Mouse (Mus musculus): ENCODE results near the gene Vangl2.
"Not testable (repeated sequence)": the region's sequence is repeated elsewhere in the genome, so short reads cannot be mapped to it uniquely, and the experiment has no call there.

Gene Vangl2

DNA sequence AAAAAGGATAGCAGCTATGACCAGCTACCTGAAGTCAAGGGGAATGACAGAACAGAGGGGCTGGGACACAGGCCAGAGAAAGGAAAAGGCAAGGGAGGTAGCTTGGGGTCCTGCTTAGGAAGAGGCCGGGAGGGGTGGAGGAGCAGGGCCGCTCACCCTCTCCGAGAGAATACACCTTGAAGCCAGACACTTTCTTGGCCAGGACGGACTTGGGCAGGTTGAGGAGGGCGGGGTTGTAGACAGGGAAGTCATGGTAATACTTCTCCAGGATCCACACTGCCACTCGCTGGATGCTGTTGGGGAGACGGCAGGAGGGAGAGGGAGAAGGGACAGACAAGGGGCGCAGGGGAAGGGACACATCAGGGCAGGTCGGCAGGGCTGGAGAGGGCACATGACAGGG, 19.9 kb downstream of the Vangl2 start:
- DNase-seq (ENCODE audit: low read depth, low spot score): no peak

DNA sequence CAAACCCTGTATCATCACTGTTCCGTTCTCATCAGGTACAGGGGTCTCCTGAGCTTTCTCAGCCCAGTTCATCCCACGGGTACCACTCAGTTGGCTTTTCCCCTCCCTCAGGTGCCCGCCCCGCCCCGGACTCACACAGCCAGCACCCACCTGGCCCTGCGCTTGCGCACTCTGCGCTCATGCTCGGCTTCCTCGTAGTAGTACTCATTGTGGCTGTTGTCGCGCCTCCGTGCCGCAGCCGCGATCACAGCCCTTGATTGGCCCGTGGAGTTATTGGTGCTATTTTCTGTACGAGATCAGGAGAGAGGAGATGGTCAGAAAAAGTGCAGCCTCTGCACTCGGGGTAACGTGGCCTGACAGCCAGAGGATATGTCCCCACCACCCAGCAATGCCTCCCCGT, 20.5 kb downstream of the Vangl2 start:
- no peak for DNase-seq (ENCODE audit: low read depth, low spot score)

GRCm38 (mm10) chr1:172001665-172002064, 26.6 kb downstream of the Vangl2 start:
- no peak for DNase-seq (ENCODE audit: low read depth, low spot score)

- no peak for DNase-seq (ENCODE audit: low read depth, low spot score)
Observed at GRCm38 (mm10) chr1:172000641-172001040, 27.6 kb downstream of the Vangl2 start.

GRCm38 (mm10) chr1:171998820-171999597, 29.2 kb downstream of the Vangl2 start:
- no peak for DNase-seq (ENCODE audit: low read depth, low spot score)

GRCm38 (mm10) chr1:171996701-171997100, 31.5 kb downstream of the Vangl2 start:
- no peak for DNase-seq (ENCODE audit: low read depth, low spot score)

DNA sequence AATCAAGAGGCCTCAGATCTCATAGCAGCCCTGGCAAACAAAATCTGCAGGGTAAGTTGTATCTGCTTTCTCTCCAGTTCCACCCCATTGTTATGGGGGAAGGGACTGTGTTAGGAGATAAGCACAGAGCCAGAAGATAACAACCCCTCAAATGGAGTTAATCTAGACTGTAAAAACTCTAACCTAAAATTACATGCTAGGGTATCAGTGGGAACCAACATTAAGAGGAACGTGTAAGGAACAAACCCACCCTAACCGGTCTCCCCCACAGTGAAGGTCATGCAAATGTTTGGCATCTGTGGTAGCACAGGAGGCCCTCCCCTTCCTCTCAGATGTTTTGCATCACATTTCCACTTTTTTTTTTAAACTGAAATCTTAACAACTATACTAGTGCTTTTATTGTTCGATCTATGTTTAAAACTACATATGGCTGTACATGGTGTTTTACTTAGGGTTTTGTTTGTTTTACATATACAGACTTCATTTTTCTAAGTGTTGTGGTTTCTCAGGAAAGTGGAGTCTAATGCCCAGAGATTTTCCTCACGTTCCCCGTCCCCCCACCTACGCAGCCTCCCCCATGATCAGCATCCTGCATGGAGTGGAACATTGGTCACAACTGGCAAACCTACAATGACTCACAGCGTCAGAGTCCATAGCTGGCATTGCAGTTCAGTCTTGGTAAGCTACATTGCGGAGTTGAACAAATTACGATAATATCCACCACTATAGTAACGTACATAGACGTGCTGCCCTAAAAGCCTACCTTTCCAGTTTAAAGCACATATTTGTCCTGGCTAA, 33.1 kb downstream of the Vangl2 start:
- DNase-seq (ENCODE audit: low read depth, low spot score): no peak

DNA sequence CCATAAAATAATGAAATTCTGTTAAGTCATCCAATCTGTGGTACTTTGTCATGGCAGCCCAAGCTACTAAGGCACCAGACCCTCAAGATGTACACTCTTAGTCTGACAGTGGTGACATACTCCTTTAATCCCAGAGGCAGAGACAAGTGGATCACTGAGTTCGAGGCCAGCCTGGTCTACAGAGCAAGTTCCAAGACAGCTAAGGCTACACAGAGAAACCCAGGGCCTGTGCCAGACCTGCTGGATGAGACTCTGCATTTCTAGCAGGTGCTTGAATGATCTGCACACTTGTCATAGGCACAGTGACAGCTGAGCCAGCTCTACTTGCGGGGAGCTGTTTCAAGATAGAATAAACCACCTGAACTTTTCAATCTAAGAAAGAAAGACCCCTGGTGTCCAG, 33.7 kb downstream of the Vangl2 start:
- DNase-seq (ENCODE audit: low read depth, low spot score): no peak

- DNase-seq (ENCODE audit: low read depth, low spot score): no peak
Observed at GRCm38 (mm10) chr1:171992901-171993530, 35.2 kb downstream of the Vangl2 start.

DNA sequence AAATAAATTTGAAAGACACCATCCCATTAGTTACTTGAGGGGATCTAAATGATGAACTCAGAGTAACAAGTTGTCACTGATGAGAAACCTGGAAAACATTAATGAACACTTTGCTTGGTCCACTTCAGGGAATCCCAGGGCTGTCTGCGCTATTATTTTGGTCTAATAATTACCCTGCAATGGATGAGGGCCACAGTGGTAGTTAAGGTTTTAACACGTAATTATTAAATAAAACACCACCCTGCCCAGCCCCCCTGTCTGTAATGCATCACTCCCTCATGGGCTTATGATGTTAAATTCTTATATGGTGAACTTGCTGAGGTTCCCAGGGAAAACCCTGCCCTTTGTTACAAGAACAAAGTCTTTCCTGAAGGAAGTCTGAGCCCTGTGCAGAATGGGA, 36.4 kb downstream of the Vangl2 start:
- DNase-seq (ENCODE audit: low read depth, low spot score): no peak

DNA sequence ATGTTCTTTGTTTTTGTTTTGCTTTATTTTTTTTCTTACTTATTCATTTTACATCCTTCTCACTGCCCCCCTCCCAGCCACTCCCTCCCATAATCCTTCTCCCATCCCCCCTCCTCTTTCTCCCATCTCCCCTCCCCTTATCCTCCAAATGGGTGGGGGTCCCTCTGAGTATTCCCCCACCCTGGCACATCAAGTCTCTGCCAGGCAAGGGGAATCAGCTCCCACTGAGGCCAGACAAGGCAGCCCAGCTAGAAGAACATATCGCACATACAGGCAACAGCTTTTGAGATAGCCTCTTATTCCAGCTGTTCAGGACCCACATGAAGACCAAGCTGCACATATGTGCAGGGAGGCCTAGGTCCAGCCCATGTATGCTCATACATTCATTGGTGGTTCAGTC, 44.1 kb downstream of the Vangl2 start:
- no peak for DNase-seq (ENCODE audit: low read depth, low spot score)

- no peak for DNase-seq (ENCODE audit: low read depth, low spot score)
Observed at GRCm38 (mm10) chr1:171983372-171984001, 44.8 kb downstream of the Vangl2 start.

DNA sequence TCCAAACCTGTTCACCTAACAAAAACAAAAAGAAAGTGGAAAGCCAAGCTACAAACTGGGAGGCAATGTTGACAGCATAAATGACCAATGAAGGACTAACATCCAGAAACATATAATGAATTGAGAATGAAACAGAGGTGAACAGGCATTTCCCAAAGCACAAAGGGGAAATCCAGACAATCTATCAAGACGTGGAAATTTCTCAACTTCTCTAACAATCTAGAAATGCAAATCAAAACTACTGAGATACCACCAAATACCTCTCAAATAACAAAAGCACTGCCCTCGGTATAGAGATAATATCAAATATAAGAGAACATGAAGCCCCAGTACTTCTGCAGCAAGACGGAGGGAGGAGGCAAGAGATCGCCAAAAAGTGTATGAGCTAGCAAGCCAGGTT, 45.5 kb downstream of the Vangl2 start:
- DNase-seq (ENCODE audit: low read depth, low spot score): no peak

DNA sequence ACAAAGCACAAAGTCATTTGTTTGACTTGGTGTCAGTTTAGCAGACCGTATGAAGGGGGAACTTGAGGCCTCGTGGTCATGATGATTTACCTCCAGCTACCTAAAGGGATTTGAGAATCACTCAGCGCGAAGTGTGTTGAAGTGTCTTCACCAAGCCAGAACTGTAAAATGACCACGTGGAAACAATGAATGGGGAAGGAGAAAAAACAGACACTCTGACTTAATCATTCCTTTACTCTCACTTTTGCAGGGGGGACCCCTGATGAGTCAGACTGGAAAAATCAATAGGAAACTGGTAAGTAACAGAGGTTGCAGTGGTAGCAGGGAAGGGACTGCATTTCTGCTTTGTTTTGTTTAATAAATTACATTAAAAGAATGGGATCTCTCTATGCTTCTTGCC, 46.1 kb downstream of the Vangl2 start:
- DNase-seq (ENCODE audit: low read depth, low spot score): no peak

GRCm38 (mm10) chr1:171979969-171980730, 48.1 kb downstream of the Vangl2 start:
- DNase-seq (ENCODE audit: low read depth, low spot score): no peak

DNA sequence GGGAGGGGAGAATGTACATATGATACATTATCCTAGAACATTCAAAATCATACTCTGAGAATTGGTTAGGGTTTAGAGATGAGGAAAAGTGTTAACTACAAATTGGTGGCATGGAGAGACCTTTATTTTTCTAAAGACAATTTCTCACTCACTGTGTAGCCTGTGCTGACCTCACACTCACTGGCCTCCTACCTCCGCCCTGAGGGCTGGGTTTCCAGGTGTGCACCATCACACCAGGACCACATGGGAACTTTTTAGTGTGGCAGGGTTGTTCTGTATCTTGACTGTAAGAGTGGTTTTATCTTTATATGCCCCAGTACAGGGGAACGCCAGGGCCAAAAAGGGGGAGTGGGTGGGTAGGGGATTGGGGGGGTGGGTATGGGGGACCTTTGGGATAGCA, 50.4 kb downstream of the Vangl2 start:
- no peak for DNase-seq (ENCODE audit: low read depth, low spot score)

DNA sequence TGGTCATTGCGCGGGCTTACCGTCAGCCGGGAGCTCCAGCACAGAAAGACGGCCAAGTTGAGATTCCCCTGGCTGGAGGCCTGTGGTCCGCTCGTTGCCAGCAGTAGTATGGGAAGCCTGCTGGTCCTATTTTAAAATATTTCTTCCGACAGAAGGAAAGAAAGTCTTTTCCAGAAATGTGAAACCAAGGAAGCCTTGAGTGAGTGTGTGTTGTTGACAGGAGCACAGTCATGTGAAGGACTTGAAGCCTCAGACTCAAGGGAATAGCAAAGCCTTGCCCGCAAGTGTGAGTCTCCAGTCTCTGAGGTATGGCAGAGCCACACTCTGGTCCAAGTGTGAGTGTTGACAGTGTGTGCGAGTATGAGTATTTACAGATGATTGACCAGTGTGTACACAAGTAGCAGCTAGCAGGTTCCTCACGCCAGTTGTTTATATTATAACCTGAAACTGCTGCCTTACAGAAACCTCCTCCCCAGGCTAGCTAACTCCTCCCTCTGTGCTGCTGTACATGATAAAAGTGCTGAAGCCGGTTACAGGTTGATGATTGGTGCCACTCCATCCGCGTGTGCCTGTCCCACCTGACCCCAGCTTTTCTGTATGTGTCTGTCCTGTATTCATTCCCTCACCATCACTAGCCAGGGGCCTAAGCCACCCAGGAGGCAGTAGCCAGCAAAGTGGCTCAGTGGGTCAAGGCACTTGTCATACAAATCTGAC, 51.3 kb downstream of the Vangl2 start:
- DNase-seq (ENCODE audit: low read depth, low spot score): no peak

GRCm38 (mm10) chr1:171975831-171976230, 52.4 kb downstream of the Vangl2 start:
- DNase-seq (ENCODE audit: low read depth, low spot score): no peak

- no peak for DNase-seq (ENCODE audit: low read depth, low spot score)
Observed at GRCm38 (mm10) chr1:171975377-171975776, 52.9 kb downstream of the Vangl2 start.

DNA sequence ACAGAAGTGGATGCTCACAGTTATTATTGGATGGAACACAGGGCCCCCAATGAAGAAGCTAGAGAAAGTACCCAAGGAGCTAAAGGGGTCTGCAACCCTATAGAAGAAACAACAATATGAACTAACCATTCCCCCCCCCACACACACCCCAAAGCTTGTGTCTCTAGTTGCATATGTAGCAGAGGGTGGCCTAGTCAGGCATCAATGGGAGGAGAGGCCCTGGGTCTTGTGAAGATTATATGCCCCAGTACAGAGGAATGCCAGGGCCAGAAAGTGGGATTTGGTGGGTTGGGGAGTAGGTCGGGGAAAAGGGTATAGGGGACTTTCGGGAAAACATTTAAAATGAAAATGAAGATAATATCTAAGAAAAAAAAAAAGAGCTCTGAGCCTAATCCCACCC, 53.9 kb downstream of the Vangl2 start:
- not testable (repeated sequence) for DNase-seq (ENCODE audit: low read depth, low spot score)

Measured in skeletal muscle tissue, adult 2 months (tissue).